Mouse (Mus musculus): ENCODE measurements around the gene Sept9.

GRCm38 (mm10) chr11:117279993-117280392 lies 80.5 kb downstream of the Sept9 start:
- TF ChIP-seq CTCF (IDR thresholded peaks at IDR 0.05; ENCODE audit: extremely low read depth, insufficient read depth, low read length) (no peak), POLR2A (IDR thresholded peaks at IDR 0.05; ENCODE audit: extremely low read depth, insufficient read depth, low read length) (no peak)

Data from cortical plate, adult 2 months (tissue).